Mouse (Mus musculus): ENCODE measurements around the gene Kprp. TPM values are rescaled to one million over a fixed set of nuclear protein-coding genes. Genes with fewer than 3 reads are reported as not detected.

Kprp gene
- polyA plus RNA-seq, 1 experiment = not detected

DNA sequence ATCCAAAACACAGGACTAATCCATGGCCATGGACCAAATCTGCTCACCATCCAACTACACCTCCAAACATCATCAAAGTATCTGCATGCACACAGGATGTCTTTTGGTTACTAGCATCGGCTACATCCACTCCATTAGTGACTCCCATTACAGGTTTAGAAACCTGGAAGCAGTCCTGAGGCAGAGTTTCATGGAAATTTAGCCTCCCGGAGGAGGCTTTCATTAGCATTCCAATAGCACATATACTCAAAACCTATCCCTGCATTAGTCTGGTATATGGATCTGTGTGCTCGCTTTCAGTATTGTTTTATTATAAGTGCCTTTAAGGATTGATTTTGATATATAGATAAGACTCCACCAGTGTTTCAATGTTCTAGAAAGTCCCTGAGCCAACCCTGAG lies 11.5 kb downstream of the Kprp start:
- Histone ChIP-seq H3K27me3 (ENCODE audit: control insufficient read depth, insufficient read depth, insufficient read length) (no peaks in the 10 kb centered on the region), H3K36me3 (ENCODE audit: control insufficient read depth, insufficient read depth) (no peaks in the 10 kb centered on the region), H3K4me2 (ENCODE audit: low read depth) (no peak overlapping the region), H3ac (ENCODE audit: control insufficient read depth, insufficient read length) (no peak overlapping the region), H3K4me3 (no peak overlapping the region), H3K79me2 (ENCODE audit: control insufficient read depth, insufficient read depth) (no peaks in the 10 kb centered on the region)
- TF ChIP-seq SRF (IDR thresholded peaks at IDR 0.05; ENCODE audit: control insufficient read depth, insufficient read length, low read depth) (no peak), MAX (IDR thresholded peaks at IDR 0.05; ENCODE audit: low read depth) (no peak)

- Histone ChIP-seq H3K4me3 (no peak within 1 kb of the TSS), H3K4me2 (ENCODE audit: low read depth) (no peak within 1 kb of the TSS), H3K79me2 (ENCODE audit: control insufficient read depth, insufficient read depth) (no peaks in the 10 kb centered on the region), H3ac (ENCODE audit: control insufficient read depth, insufficient read length) (no peak within 1 kb of the TSS), H3K27me3 (ENCODE audit: control insufficient read depth, insufficient read depth, insufficient read length) (no peaks in the 10 kb centered on the region), H3K36me3 (ENCODE audit: control insufficient read depth, insufficient read depth) (no peaks in the 10 kb centered on the region)
- no peak for TF ChIP-seq MAX (IDR thresholded peaks at IDR 0.05; ENCODE audit: low read depth)
- no peak for TF ChIP-seq REST (IDR thresholded peaks at IDR 0.05; ENCODE audit: insufficient read depth, insufficient read length)
- no peak for TF ChIP-seq USF1 (IDR thresholded peaks at IDR 0.05; ENCODE audit: low read depth)
- no peak for TF ChIP-seq POLR2A (IDR thresholded peaks at IDR 0.05; ENCODE audit: insufficient read length, low read depth)
- no peak for TF ChIP-seq TCF12 (IDR thresholded peaks at IDR 0.05; ENCODE audit: insufficient read depth, poor library complexity, severe bottlenecking)
- TF ChIP-seq SRF (IDR thresholded peaks at IDR 0.05; ENCODE audit: control insufficient read depth, insufficient read length, low read depth) = no peak
- TF ChIP-seq E2F4 (IDR thresholded peaks at IDR 0.05; ENCODE audit: insufficient read depth) = no peak
- no peak for TF ChIP-seq MYOG (IDR thresholded peaks at IDR 0.05; ENCODE audit: control insufficient read depth in 1 of 3, insufficient read depth in 1 of 3, insufficient read length in 2 of 3, low read depth in 2 of 3)
- TF ChIP-seq POLR2AphosphoS2 (IDR thresholded peaks at IDR 0.05; ENCODE audit: insufficient read length, low read depth) = no peak
- TF ChIP-seq MYOD1 (IDR thresholded peaks at IDR 0.05; ENCODE audit: control insufficient read depth in 1 of 3, insufficient read length in 2 of 3, low read depth in 2 of 3) = no peak
- TF ChIP-seq TCF3 (IDR thresholded peaks at IDR 0.05; ENCODE audit: insufficient read length, low read depth) = no peak
- TF ChIP-seq CEBPB (IDR thresholded peaks at IDR 0.05; ENCODE audit: insufficient read depth, poor library complexity, severe bottlenecking) = no peak
These were observed 19.3 kb downstream of the Kprp start, which contains the start of gene Lce1k for GRCm38 (mm10) chr3:92807791-92808190. TSS of gene Lce1k (minus strand) at chr3:92807891.

- Histone ChIP-seq H3K4me2 (ENCODE audit: low read depth) (no peak within 1 kb of the TSS), H3ac (ENCODE audit: control insufficient read depth, insufficient read length) (no peak within 1 kb of the TSS), H3K79me2 (ENCODE audit: control insufficient read depth, insufficient read depth) (no peaks in the 10 kb centered on the region), H3K36me3 (ENCODE audit: control insufficient read depth, insufficient read depth) (no peaks in the 10 kb centered on the region), H3K27me3 (ENCODE audit: control insufficient read depth, insufficient read depth, insufficient read length) (no peaks in the 10 kb centered on the region), H3K4me3 (no peak within 1 kb of the TSS)
- TF ChIP-seq MYOD1 (IDR thresholded peaks at IDR 0.05; ENCODE audit: control insufficient read depth in 1 of 3, insufficient read length in 2 of 3, low read depth in 2 of 3) (no peak), USF1 (IDR thresholded peaks at IDR 0.05; ENCODE audit: low read depth) (no peak), MYOG (IDR thresholded peaks at IDR 0.05; ENCODE audit: control insufficient read depth in 1 of 3, insufficient read depth in 1 of 3, insufficient read length in 2 of 3, low read depth in 2 of 3) (no peak), TCF12 (IDR thresholded peaks at IDR 0.05; ENCODE audit: insufficient read depth, poor library complexity, severe bottlenecking) (no peak), MAX (IDR thresholded peaks at IDR 0.05; ENCODE audit: low read depth) (no peak), POLR2AphosphoS2 (IDR thresholded peaks at IDR 0.05; ENCODE audit: insufficient read length, low read depth) (no peak), REST (IDR thresholded peaks at IDR 0.05; ENCODE audit: insufficient read depth, insufficient read length) (no peak), TCF3 (IDR thresholded peaks at IDR 0.05; ENCODE audit: insufficient read length, low read depth) (no peak)
These were observed 36.6 kb downstream of the Kprp start, which contains the start of gene Lce1j for GRCm38 (mm10) chr3:92790414-92790813. TSS of gene Lce1j (minus strand) at chr3:92790514.

DNA sequence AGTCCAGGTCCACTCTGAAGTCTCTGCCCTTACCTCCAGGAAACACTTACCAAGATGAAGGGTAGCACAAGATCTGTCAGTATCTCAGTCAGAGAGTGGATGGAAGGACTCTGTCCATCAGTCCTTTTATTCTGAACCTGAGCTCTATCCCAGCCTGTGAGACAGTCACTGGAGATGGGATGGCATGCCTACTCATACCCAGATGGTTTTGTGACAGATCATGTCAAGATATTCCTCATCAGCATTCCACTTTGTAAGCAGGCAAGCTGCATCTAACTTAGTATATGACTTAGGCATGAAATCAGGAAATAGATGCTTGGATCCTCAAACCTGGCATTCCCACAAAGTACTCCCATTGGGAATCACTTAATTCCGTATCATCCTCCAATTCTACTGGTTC lies 48.2 kb downstream of the Kprp start, which contains the start of gene Lce1i:
TSS of gene Lce1i (minus strand) at position 101 of the 400 bp plus-strand sequence.
- H3ac ChIP-seq (ENCODE audit: control insufficient read depth, insufficient read length) = no peak within 1 kb of the TSS
- no peak within 1 kb of the TSS for H3K4me3 ChIP-seq
- no peak within 1 kb of the TSS for H3K4me2 ChIP-seq (ENCODE audit: low read depth)
- TF ChIP-seq REST (IDR thresholded peaks at IDR 0.05; ENCODE audit: insufficient read depth, insufficient read length) (no peak), MYOG (IDR thresholded peaks at IDR 0.05; ENCODE audit: control insufficient read depth in 1 of 3, insufficient read depth in 1 of 3, insufficient read length in 2 of 3, low read depth in 2 of 3) (no peak), SRF (IDR thresholded peaks at IDR 0.05; ENCODE audit: control insufficient read depth, insufficient read length, low read depth) (no peak), TCF12 (IDR thresholded peaks at IDR 0.05; ENCODE audit: insufficient read depth, poor library complexity, severe bottlenecking) (no peak), POLR2AphosphoS2 (IDR thresholded peaks at IDR 0.05; ENCODE audit: insufficient read length, low read depth) (no peak), MYOD1 (IDR thresholded peaks at IDR 0.05; ENCODE audit: control insufficient read depth in 1 of 3, insufficient read length in 2 of 3, low read depth in 2 of 3) (no peak), E2F4 (IDR thresholded peaks at IDR 0.05; ENCODE audit: insufficient read depth) (no peak), USF1 (IDR thresholded peaks at IDR 0.05; ENCODE audit: low read depth) (no peak), POLR2A (IDR thresholded peaks at IDR 0.05; ENCODE audit: insufficient read length, low read depth) (no peak), TCF3 (IDR thresholded peaks at IDR 0.05; ENCODE audit: insufficient read length, low read depth) (no peak)
- H3K36me3 ChIP-seq (ENCODE audit: control insufficient read depth, insufficient read depth) = no peaks in the 10 kb centered on the region
- H3K79me2 ChIP-seq (ENCODE audit: control insufficient read depth, insufficient read depth) = no peaks in the 10 kb centered on the region
- no peaks in the 10 kb centered on the region for H3K27me3 ChIP-seq (ENCODE audit: control insufficient read depth, insufficient read depth, insufficient read length)

Other genes with a start within 250 kb of the Kprp start
- not detected for gene Smcp, start 238.2 kb downstream of the Kprp start, polyA plus RNA-seq (2012; fragmentation: generic; extraction: Trizol)
- gene 2210017I01Rik, start 219.8 kb downstream of the Kprp start, polyA plus RNA-seq (2012; fragmentation: generic; extraction: Trizol) = not detected
- gene Lce6a, start 205.6 kb downstream of the Kprp start, polyA plus RNA-seq (2012; fragmentation: generic; extraction: Trizol) = not detected
- not detected for gene Lce1a1, start 178.9 kb downstream of the Kprp start, polyA plus RNA-seq (2012; fragmentation: generic; extraction: Trizol)
- gene Lce1b, start 170.3 kb downstream of the Kprp start, polyA plus RNA-seq (2012; fragmentation: generic; extraction: Trizol) = not detected
- gene Lce1a2, start 156.9 kb downstream of the Kprp start, polyA plus RNA-seq (2012; fragmentation: generic; extraction: Trizol) = not detected
- gene Lce1c, start 148.0 kb downstream of the Kprp start, polyA plus RNA-seq (2012; fragmentation: generic; extraction: Trizol) = not detected
- not detected for gene Lce1d, start 140.0 kb downstream of the Kprp start, polyA plus RNA-seq (2012; fragmentation: generic; extraction: Trizol)
- not detected for gene Lce1e, start 118.2 kb downstream of the Kprp start, polyA plus RNA-seq (2012; fragmentation: generic; extraction: Trizol)
- gene Lce1f, start 106.9 kb downstream of the Kprp start, polyA plus RNA-seq (2012; fragmentation: generic; extraction: Trizol) = 0.19 TPM
- not detected for gene Gm38119, start 88.2 kb downstream of the Kprp start, polyA plus RNA-seq (2012; fragmentation: generic; extraction: Trizol)
- gene Lce1g, start 74.9 kb downstream of the Kprp start, polyA plus RNA-seq (2012; fragmentation: generic; extraction: Trizol) = 0.07 TPM
- not detected for gene Lce1h, start 62.2 kb downstream of the Kprp start, polyA plus RNA-seq (2012; fragmentation: generic; extraction: Trizol)
- gene Lce1i, start 48.3 kb downstream of the Kprp start, polyA plus RNA-seq (2012; fragmentation: generic; extraction: Trizol) = not detected
- not detected for gene Lce1j, start 36.7 kb downstream of the Kprp start, polyA plus RNA-seq (2012; fragmentation: generic; extraction: Trizol)
- not detected for gene Lce1k, start 19.4 kb downstream of the Kprp start, polyA plus RNA-seq (2012; fragmentation: generic; extraction: Trizol)
- not detected for gene Lce1l, start 24.0 kb upstream of the Kprp start, polyA plus RNA-seq (2012; fragmentation: generic; extraction: Trizol)
- not detected for gene 2310050C09Rik, start 43.0 kb upstream of the Kprp start, polyA plus RNA-seq (2012; fragmentation: generic; extraction: Trizol)
- not detected for gene Lce3a, start 99.0 kb upstream of the Kprp start, polyA plus RNA-seq (2012; fragmentation: generic; extraction: Trizol)
- not detected for gene Lce3b, start 105.7 kb upstream of the Kprp start, polyA plus RNA-seq (2012; fragmentation: generic; extraction: Trizol)
- gene Lce3c, start 117.2 kb upstream of the Kprp start, polyA plus RNA-seq (2012; fragmentation: generic; extraction: Trizol) = not detected
- not detected for gene Lce3d, start 130.1 kb upstream of the Kprp start, polyA plus RNA-seq (2012; fragmentation: generic; extraction: Trizol)
- not detected for gene Lce3e, start 139.8 kb upstream of the Kprp start, polyA plus RNA-seq (2012; fragmentation: generic; extraction: Trizol)
- not detected for gene Lce3f, start 165.0 kb upstream of the Kprp start, polyA plus RNA-seq (2012; fragmentation: generic; extraction: Trizol)
- gene Crct1, start 188.4 kb upstream of the Kprp start, polyA plus RNA-seq (2012; fragmentation: generic; extraction: Trizol) = 0.11 TPM
- not detected for gene Lce1m, start 191.8 kb upstream of the Kprp start, polyA plus RNA-seq (2012; fragmentation: generic; extraction: Trizol)
- gene Gm4858, start 241.6 kb upstream of the Kprp start, polyA plus RNA-seq (2012; fragmentation: generic; extraction: Trizol) = not detected

Data from myocyte (in vitro differentiated cells).